Comparison of ENCODE assay signal across 9 mouse cellular contexts in genomic region chr6:81817050-81817827, GRCm38 (mm10).
DNase-seq lines count a peak whose midpoint lies in the region; ATAC-seq lines count a peak whose summit lies in the region.
"Had no signal": no experiment of that assay in that cellular context is flagged by ENCODE, and none has a peak within 500 bp of the region (broad histone marks: within the 10 kb centered on the region; RNA-seq: fewer than 3 reads in every experiment).

No protein-coding gene starts in this region.

- H3K9ac ChIP-seq in intestine, embryonic 14.5 days (ENCODE audit: low read length): no peak overlapping the region
- no peak overlapping the region for H3K9ac ChIP-seq in intestine, embryonic 15.5 days
- H3K9ac ChIP-seq in hindbrain, embryonic 12.5 days: no peak overlapping the region
- no peak overlapping the region for H3K9ac ChIP-seq in neural tube, embryonic 12.5 days
- H3K9ac ChIP-seq: lung, embryonic 15.5 days had no signal

- WGBS in intestine, embryonic 14.5 days: 72% methylated on average over 9 of the region's 9 CpGs
- WGBS in intestine, embryonic 15.5 days: 73% methylated on average over 9 of the region's 9 CpGs
- 73% methylated on average over 9 of the region's 9 CpGs for WGBS in hindbrain, embryonic 12.5 days
- 74% methylated on average over 9 of the region's 9 CpGs for WGBS in neural tube, embryonic 12.5 days

- no peaks in the 10 kb centered on the region for H3K4me1 ChIP-seq in intestine, embryonic 14.5 days (replicated peaks; ENCODE audit: control insufficient read depth, insufficient read depth, low read length)
- H3K4me1 ChIP-seq in intestine, embryonic 15.5 days (replicated peaks): no peaks in the 10 kb centered on the region
- H3K4me1 ChIP-seq in hindbrain, embryonic 12.5 days: no peaks in the 10 kb centered on the region
- H3K4me1 ChIP-seq in neural tube, embryonic 12.5 days: no peaks in the 10 kb centered on the region
- H3K4me1 ChIP-seq: lung, embryonic 15.5 days had no signal

- no peak overlapping the region for H3K4me2 ChIP-seq in intestine, embryonic 14.5 days (ENCODE audit: low read length)
- H3K4me2 ChIP-seq in intestine, embryonic 15.5 days (replicated peaks): no peak overlapping the region
- H3K4me2 ChIP-seq in hindbrain, embryonic 12.5 days (replicated peaks): no peak overlapping the region
- no peak overlapping the region for H3K4me2 ChIP-seq in neural tube, embryonic 12.5 days (replicated peaks)
- H3K4me2 ChIP-seq: lung, embryonic 15.5 days had no signal

- H3K36me3 ChIP-seq in intestine, embryonic 14.5 days (ENCODE audit: control insufficient read depth, insufficient read depth, low read length): no peaks in the 10 kb centered on the region
- no peaks in the 10 kb centered on the region for H3K36me3 ChIP-seq in intestine, embryonic 15.5 days
- no peaks in the 10 kb centered on the region for H3K36me3 ChIP-seq in hindbrain, embryonic 12.5 days
- H3K36me3 ChIP-seq in neural tube, embryonic 12.5 days: no peaks in the 10 kb centered on the region
- H3K36me3 ChIP-seq: lung, embryonic 15.5 days had no signal

- no peaks in the 10 kb centered on the region for H3K9me3 ChIP-seq in intestine, embryonic 14.5 days (ENCODE audit: control insufficient read depth, low read length)
- no peaks in the 10 kb centered on the region for H3K9me3 ChIP-seq in intestine, embryonic 15.5 days
- H3K9me3 ChIP-seq in hindbrain, embryonic 12.5 days (replicated peaks): no peaks in the 10 kb centered on the region
- H3K9me3 ChIP-seq in neural tube, embryonic 12.5 days: no peaks in the 10 kb centered on the region
- H3K9me3 ChIP-seq: lung, embryonic 15.5 days had no signal

- no peak overlapping the region for H3K27ac ChIP-seq in intestine, embryonic 14.5 days (ENCODE audit: low read depth)
- H3K27ac ChIP-seq in intestine, embryonic 15.5 days: no peak overlapping the region
- no peak overlapping the region for H3K27ac ChIP-seq in hindbrain, embryonic 12.5 days
- no peak overlapping the region for H3K27ac ChIP-seq in neural tube, embryonic 12.5 days
- H3K27ac ChIP-seq: lung, embryonic 15.5 days had no signal

- DNase-seq in intestine, embryonic 14.5 days (ENCODE audit: low spot score): peak; percentile 72
- DNase-seq in adipocyte (ENCODE audit: low spot score): peak; percentile 68
- peak; percentile 61 for DNase-seq in embryo, embryonic 11 days
- peak; percentile 68 for DNase-seq in left cerebral cortex, postnatal 4 days
- DNase-seq in spleen, postnatal 36 days (ENCODE audit: low spot score in 2 of 2): no peak

- H3K4me3 ChIP-seq in intestine, embryonic 14.5 days (ENCODE audit: low read depth, low read length): no peak overlapping the region
- no peak overlapping the region for H3K4me3 ChIP-seq in intestine, embryonic 15.5 days (replicated peaks)
- H3K4me3 ChIP-seq in hindbrain, embryonic 12.5 days: no peak overlapping the region
- H3K4me3 ChIP-seq in neural tube, embryonic 12.5 days: no peak overlapping the region
- H3K4me3 ChIP-seq: lung, embryonic 15.5 days had no signal

- intact Hi-C loops in left cerebral cortex, postnatal 4 days (cut with DNase I): no loop called here

- peak; percentile 40; the same call in 1 of the 2 replicates for ATAC-seq in intestine, embryonic 14.5 days (replicated peaks; ENCODE audit: low FRiP score, low TSS enrichment, low read depth)
- no peak for ATAC-seq in intestine, embryonic 15.5 days
- ATAC-seq in hindbrain, embryonic 12.5 days (ENCODE audit: low FRiP score): peak; percentile 64
- ATAC-seq in neural tube, embryonic 12.5 days (ENCODE audit: low FRiP score, low read depth): peak; percentile 66; the same call in 1 of the 2 replicates

- no peaks in the 10 kb centered on the region for H3K27me3 ChIP-seq in intestine, embryonic 14.5 days (replicated peaks; ENCODE audit: control insufficient read depth, insufficient read depth, low read length)
- no peaks in the 10 kb centered on the region for H3K27me3 ChIP-seq in intestine, embryonic 15.5 days (replicated peaks)
- H3K27me3 ChIP-seq in hindbrain, embryonic 12.5 days: no peaks in the 10 kb centered on the region
- no peaks in the 10 kb centered on the region for H3K27me3 ChIP-seq in neural tube, embryonic 12.5 days (replicated peaks)
- H3K27me3 ChIP-seq: lung, embryonic 15.5 days had no signal

Comparison
In these comparisons a context has a peak if more than half of its experiments do, and no peak if none do; other contexts are left out.
1. DNase-seq: peak in intestine, embryonic 14.5 days (single experiment), adipocyte (single experiment), embryo, embryonic 11 days (single experiment) and left cerebral cortex, postnatal 4 days (single experiment); none in spleen, postnatal 36 days (0 of 2).